Mouse (Mus musculus): ENCODE results near the gene Tmem163. TPM values are rescaled to one million over a fixed set of nuclear protein-coding genes. Genes with fewer than 3 reads are reported as not detected.

Tmem163 gene
- polyA plus RNA-seq, 1 experiment from 2014 or later, result 0.21 TPM

DNA sequence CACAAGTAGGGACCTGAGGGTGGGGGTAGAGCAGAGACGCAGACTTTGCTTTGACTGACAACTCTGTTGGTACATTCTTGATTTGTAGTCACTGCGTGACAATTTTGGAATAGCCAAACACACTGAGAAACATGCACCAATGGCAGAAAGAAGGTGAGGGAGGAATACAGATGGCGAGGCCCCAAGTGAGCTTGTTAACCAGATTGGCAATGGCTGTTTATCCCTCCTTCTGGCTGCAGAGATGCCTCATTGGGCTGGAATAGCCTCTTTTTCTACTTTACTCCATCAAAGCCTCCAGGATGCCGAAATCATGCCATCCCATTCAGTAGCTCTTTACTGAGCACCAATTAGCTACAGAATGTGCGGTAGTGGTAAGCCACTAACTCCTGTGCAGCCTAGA lies 203.6 kb downstream of the Tmem163 start:
- Histone ChIP-seq H3K27me3 (ENCODE audit: control insufficient read depth, insufficient read depth, low read depth, low read length) (no peaks in the 10 kb centered on the region), H3K9me3 (replicated peaks; ENCODE audit: control insufficient read depth, low read length) (no peaks in the 10 kb centered on the region), H3K4me1 (ENCODE audit: control insufficient read depth, low read depth, low read length) (no peaks in the 10 kb centered on the region), H3K9ac (ENCODE audit: low read depth, low read length) (no peak overlapping the region), H3K4me2 (ENCODE audit: low read depth, low read length) (no peak overlapping the region), H3K4me3 (ENCODE audit: low read depth, low read length) (no peak overlapping the region), H3K36me3 (ENCODE audit: control insufficient read depth, insufficient read depth) (no peaks in the 10 kb centered on the region), H3K27ac (ENCODE audit: low read length) (no peak overlapping the region)
- 74% methylated on average over 5 of the region's 5 CpGs for WGBS (ENCODE audit: insufficient replicate concordance)
- no peak for ATAC-seq (ENCODE audit: low read depth)

DNA sequence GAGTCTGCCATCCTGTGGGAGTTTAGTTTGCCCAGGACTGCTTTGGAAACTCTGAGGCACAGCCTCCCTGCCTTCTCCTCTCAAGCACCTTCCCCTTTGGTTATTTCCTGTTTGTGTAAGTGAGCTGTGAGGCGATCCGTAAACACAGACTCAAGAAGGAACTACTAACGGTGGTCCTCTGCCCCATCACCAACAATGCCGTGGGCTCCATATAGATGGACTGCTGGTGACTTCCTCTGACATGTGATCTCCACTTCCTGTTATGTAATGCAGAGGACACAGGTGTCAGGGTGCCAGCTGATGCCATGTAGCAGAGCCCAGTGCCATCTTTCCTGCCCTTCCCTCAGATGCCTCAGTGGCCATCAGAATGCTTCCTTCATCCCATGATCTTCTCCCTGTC lies 209.2 kb downstream of the Tmem163 start:
- WGBS (ENCODE audit: insufficient replicate concordance), result 45% methylated on average over 4 of the region's 4 CpGs
- Histone ChIP-seq H3K9me3 (replicated peaks; ENCODE audit: control insufficient read depth, low read length) (no peaks in the 10 kb centered on the region), H3K36me3 (ENCODE audit: control insufficient read depth, insufficient read depth) (no peaks in the 10 kb centered on the region), H3K4me1 (ENCODE audit: control insufficient read depth, low read depth, low read length) (no peaks in the 10 kb centered on the region), H3K9ac (ENCODE audit: low read depth, low read length) (no peak overlapping the region), H3K4me3 (ENCODE audit: low read depth, low read length) (no peak overlapping the region), H3K27ac (ENCODE audit: low read length) (no peak overlapping the region), H3K27me3 (ENCODE audit: control insufficient read depth, insufficient read depth, low read depth, low read length) (no peaks in the 10 kb centered on the region), H3K4me2 (ENCODE audit: low read depth, low read length) (no peak overlapping the region)
- no peak for ATAC-seq (ENCODE audit: low read depth)

DNA sequence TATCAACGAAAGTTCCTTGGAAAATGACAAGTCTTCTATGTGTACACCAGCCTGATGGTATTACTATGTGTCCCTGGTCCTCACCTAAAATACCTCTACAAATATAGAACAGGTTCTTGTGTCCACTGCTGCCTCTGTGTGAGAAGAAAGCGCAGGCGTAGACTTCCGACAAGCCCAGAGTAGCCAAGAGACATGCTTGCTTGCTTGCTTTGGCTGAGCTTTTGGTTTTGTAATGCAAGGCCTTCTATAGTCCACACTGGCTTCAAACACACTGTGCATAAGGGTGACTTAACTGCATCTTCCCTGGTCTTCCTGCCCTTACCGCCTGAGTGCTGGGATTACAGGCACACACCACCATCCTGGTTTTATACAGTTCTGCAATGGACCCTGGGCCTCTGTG lies 212.1 kb downstream of the Tmem163 start:
- H3K9me3 ChIP-seq (replicated peaks; ENCODE audit: control insufficient read depth, low read length), result no peaks in the 10 kb centered on the region
- H3K27ac ChIP-seq (ENCODE audit: low read length), result no peak overlapping the region

DNA sequence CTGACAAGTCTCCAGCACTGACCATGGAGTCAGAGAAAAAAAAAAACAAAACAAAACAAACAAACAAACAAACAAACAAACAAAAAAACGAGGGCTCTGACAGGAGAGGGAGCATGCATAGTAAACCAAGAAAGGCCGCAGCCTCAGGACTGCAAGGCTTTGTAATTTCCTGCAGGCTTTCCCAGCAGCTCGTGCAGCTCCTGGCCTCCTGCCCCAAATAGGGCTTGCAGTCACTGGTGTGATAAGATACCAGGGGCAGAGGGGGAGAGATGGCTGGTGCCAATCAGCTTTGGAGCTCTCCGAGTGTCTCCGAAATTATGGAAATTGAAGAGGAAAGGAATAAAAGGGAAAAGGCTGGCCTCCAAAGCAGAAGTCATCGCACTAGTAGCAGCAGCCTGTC lies 214.1 kb downstream of the Tmem163 start:
- no peak for ATAC-seq (ENCODE audit: low read depth)
- H3K27me3 ChIP-seq (ENCODE audit: control insufficient read depth, insufficient read depth, low read depth, low read length), result no peaks in the 10 kb centered on the region
- no peaks in the 10 kb centered on the region for H3K36me3 ChIP-seq (ENCODE audit: control insufficient read depth, insufficient read depth)
- 48% methylated on average over 6 of the region's 6 CpGs for WGBS (ENCODE audit: insufficient replicate concordance)
- no peak overlapping the region for H3K9ac ChIP-seq (ENCODE audit: low read depth, low read length)
- no peaks in the 10 kb centered on the region for H3K4me1 ChIP-seq (ENCODE audit: control insufficient read depth, low read depth, low read length)
- no peak overlapping the region for H3K4me3 ChIP-seq (ENCODE audit: low read depth, low read length)
- H3K4me2 ChIP-seq (ENCODE audit: low read depth, low read length), result no peak overlapping the region
- no peaks in the 10 kb centered on the region for H3K9me3 ChIP-seq (replicated peaks; ENCODE audit: control insufficient read depth, low read length)
- no peak overlapping the region for H3K27ac ChIP-seq (ENCODE audit: low read length)

More for the DNA sequence above, 212.1 kb downstream of the Tmem163 start:
- Histone ChIP-seq H3K36me3 (ENCODE audit: control insufficient read depth, insufficient read depth) (no peaks in the 10 kb centered on the region), H3K4me1 (ENCODE audit: control insufficient read depth, low read depth, low read length) (no peaks in the 10 kb centered on the region), H3K9ac (ENCODE audit: low read depth, low read length) (no peak overlapping the region), H3K27me3 (ENCODE audit: control insufficient read depth, insufficient read depth, low read depth, low read length) (no peaks in the 10 kb centered on the region), H3K4me2 (ENCODE audit: low read depth, low read length) (no peak overlapping the region), H3K4me3 (ENCODE audit: low read depth, low read length) (no peak overlapping the region)
- 77% methylated on average over 5 of the region's 5 CpGs for WGBS (ENCODE audit: insufficient replicate concordance)
- ATAC-seq (ENCODE audit: low read depth), result no peak

DNA sequence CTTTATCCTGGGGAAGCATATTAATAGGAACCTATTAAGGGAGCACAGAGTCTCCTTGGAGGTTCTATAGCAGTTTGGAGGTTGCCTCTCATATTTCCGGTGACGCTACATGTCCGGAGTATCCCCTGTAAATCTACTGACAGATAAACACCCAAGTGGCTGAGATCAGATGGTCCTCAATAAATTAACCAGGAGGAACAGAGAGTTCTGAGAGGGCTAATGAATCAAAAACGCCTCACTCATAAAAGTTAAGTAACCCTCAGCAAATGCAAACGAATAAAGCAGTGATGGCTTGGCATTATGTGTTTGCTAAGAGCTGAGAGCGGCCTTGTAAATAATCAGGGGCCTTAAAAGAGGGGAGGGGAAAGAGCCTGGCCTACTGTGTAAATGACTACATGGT lies 215.3 kb downstream of the Tmem163 start:
- ATAC-seq (ENCODE audit: low read depth), result no peak

DNA sequence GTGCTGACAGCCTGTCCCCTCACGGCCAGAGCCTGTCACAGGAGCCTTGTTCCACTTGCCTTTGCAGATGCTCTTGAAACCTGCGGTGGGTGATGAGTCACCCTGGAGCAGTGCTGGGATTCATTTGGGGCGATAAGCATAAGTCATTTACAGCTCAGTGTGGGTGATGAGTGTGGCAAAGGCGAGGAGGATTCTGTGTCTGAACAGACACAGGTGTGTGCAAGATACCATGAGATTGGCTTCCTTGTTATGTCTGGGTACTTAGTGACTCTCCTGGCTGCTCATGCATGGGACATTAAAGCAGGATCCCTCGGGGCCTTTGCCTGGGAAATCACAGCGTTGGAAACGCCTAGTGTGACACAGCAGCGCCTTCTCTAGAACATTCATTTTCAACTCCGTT lies 218.3 kb downstream of the Tmem163 start:
- H3K36me3 ChIP-seq (ENCODE audit: control insufficient read depth, insufficient read depth), result no peaks in the 10 kb centered on the region
- H3K4me3 ChIP-seq (ENCODE audit: low read depth, low read length), result no peak overlapping the region
- no peaks in the 10 kb centered on the region for H3K27me3 ChIP-seq (ENCODE audit: control insufficient read depth, insufficient read depth, low read depth, low read length)
- no peak overlapping the region for H3K9ac ChIP-seq (ENCODE audit: low read depth, low read length)
- H3K9me3 ChIP-seq (replicated peaks; ENCODE audit: control insufficient read depth, low read length), result no peaks in the 10 kb centered on the region
- no peak for ATAC-seq (ENCODE audit: low read depth)
- WGBS (ENCODE audit: insufficient replicate concordance), result 71% methylated on average over 9 of the region's 9 CpGs
- H3K27ac ChIP-seq (ENCODE audit: low read length), result no peak overlapping the region
- no peak overlapping the region for H3K4me2 ChIP-seq (ENCODE audit: low read depth, low read length)
- no peaks in the 10 kb centered on the region for H3K4me1 ChIP-seq (ENCODE audit: control insufficient read depth, low read depth, low read length)

More for the DNA sequence above, 215.3 kb downstream of the Tmem163 start:
- Histone ChIP-seq H3K9ac (ENCODE audit: low read depth, low read length) (no peak overlapping the region), H3K27me3 (ENCODE audit: control insufficient read depth, insufficient read depth, low read depth, low read length) (no peaks in the 10 kb centered on the region), H3K4me1 (ENCODE audit: control insufficient read depth, low read depth, low read length) (no peaks in the 10 kb centered on the region), H3K4me2 (ENCODE audit: low read depth, low read length) (no peak overlapping the region), H3K9me3 (replicated peaks; ENCODE audit: control insufficient read depth, low read length) (no peaks in the 10 kb centered on the region), H3K36me3 (ENCODE audit: control insufficient read depth, insufficient read depth) (no peaks in the 10 kb centered on the region), H3K4me3 (ENCODE audit: low read depth, low read length) (no peak overlapping the region), H3K27ac (ENCODE audit: low read length) (no peak overlapping the region)
- WGBS (ENCODE audit: insufficient replicate concordance), result 65% methylated on average over 6 of the region's 6 CpGs

DNA sequence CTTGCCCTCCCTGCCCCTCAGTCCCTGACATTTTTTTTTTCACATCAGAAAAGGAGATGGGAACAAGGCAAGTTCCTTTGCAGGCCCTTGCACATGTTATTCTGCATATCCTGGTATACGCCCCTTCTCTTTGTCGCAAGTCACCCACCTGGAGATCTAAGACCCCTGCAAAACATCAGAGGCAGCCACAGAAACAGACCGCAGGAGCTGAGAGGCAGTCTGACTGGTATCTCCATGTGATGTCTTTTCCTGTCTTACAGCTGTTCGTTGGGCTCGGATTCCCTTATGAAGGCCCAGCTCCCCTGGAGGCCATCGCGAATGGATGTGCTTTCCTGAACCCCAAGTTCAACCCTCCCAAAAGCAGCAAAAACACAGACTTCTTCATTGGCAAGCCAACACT lies 219.8 kb downstream of the Tmem163 start:
- H3K27ac ChIP-seq (ENCODE audit: low read length), result no peak overlapping the region
- no peaks in the 10 kb centered on the region for H3K27me3 ChIP-seq (ENCODE audit: control insufficient read depth, insufficient read depth, low read depth, low read length)
- H3K4me1 ChIP-seq (ENCODE audit: control insufficient read depth, low read depth, low read length), result no peaks in the 10 kb centered on the region
- no peaks in the 10 kb centered on the region for H3K9me3 ChIP-seq (replicated peaks; ENCODE audit: control insufficient read depth, low read length)
- H3K4me3 ChIP-seq (ENCODE audit: low read depth, low read length), result no peak overlapping the region
- no peaks in the 10 kb centered on the region for H3K36me3 ChIP-seq (ENCODE audit: control insufficient read depth, insufficient read depth)
- no peak overlapping the region for H3K4me2 ChIP-seq (ENCODE audit: low read depth, low read length)
- WGBS (ENCODE audit: insufficient replicate concordance), result 83% methylated on average over 7 of the region's 7 CpGs
- no peak for ATAC-seq (ENCODE audit: low read depth)
- H3K9ac ChIP-seq (ENCODE audit: low read depth, low read length), result no peak overlapping the region

DNA sequence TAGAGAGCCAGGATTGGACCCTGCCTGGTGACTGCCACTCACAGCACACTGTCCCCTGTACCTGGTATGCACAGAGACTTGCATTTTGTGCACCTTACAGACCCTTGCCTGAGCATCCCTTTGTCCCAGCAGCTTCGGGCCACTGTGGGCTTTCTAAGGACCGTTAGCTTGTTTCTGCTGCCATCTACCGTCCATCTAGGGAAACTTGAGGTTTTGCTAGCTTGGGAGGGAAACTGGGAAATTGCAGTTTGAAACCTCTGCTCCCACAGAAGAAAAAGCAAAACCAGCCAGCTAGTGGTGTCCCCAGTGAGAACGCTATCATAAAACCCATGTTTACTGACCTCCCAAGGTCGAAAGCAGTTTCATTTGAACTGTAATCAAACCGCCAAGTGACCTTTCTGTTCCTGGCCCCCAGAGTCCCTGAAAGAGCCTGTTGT lies 220.3 kb downstream of the Tmem163 start:
- Histone ChIP-seq H3K36me3 (ENCODE audit: control insufficient read depth, insufficient read depth) (no peaks in the 10 kb centered on the region), H3K27me3 (ENCODE audit: control insufficient read depth, insufficient read depth, low read depth, low read length) (no peaks in the 10 kb centered on the region), H3K9ac (ENCODE audit: low read depth, low read length) (no peak overlapping the region), H3K9me3 (replicated peaks; ENCODE audit: control insufficient read depth, low read length) (no peaks in the 10 kb centered on the region), H3K27ac (ENCODE audit: low read length) (no peak overlapping the region), H3K4me1 (ENCODE audit: control insufficient read depth, low read depth, low read length) (no peaks in the 10 kb centered on the region), H3K4me3 (ENCODE audit: low read depth, low read length) (no peak overlapping the region), H3K4me2 (ENCODE audit: low read depth, low read length) (no peak overlapping the region)
- 16% methylated on average over 6 of the region's 6 CpGs for WGBS (ENCODE audit: insufficient replicate concordance)
- no peak for ATAC-seq (ENCODE audit: low read depth)

DNA sequence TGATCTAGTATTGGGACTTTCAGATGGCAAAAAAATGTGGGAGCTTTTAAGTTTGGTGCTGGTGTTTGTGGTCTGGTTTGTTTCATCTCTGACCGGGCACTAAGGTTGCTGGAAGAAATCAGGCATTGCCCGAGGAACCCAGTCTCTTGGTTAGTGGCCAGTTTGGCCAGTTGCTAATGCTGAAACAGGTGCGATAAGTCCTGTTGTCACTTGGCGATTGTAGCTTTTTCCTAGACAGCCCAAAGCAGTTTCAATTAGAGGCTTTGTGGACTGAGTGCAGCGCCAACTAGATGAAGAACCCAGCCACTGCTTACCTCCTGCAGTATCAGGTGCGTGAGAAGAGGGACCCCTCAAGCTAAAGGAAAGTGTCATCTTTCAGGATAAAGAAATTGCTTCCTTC lies 226.0 kb downstream of the Tmem163 start:
- Histone ChIP-seq H3K9me3 (replicated peaks; ENCODE audit: control insufficient read depth, low read length) (no peaks in the 10 kb centered on the region), H3K4me3 (ENCODE audit: low read depth, low read length) (no peak overlapping the region), H3K4me2 (ENCODE audit: low read depth, low read length) (no peak overlapping the region), H3K27ac (ENCODE audit: low read length) (no peak overlapping the region), H3K36me3 (ENCODE audit: control insufficient read depth, insufficient read depth) (no peaks in the 10 kb centered on the region), H3K4me1 (ENCODE audit: control insufficient read depth, low read depth, low read length) (no peaks in the 10 kb centered on the region), H3K27me3 (ENCODE audit: control insufficient read depth, insufficient read depth, low read depth, low read length) (no peaks in the 10 kb centered on the region), H3K9ac (ENCODE audit: low read depth, low read length) (no peak overlapping the region)
- WGBS (ENCODE audit: insufficient replicate concordance), result 79% methylated on average over 6 of the region's 6 CpGs
- ATAC-seq (ENCODE audit: low read depth), result no peak

Data from liver, embryonic 16.5 days (tissue).